Mouse (Mus musculus): ENCODE measurements around the gene Col7a1.

Gene Col7a1

GRCm38 (mm10) chr9:108953081-108953636 is at the start of gene Col7a1:
Col7a1 (plus strand) TSS chr9:108953586.
- DNase-seq (ENCODE audit: low read depth, low spot score) = no peak

DNA sequence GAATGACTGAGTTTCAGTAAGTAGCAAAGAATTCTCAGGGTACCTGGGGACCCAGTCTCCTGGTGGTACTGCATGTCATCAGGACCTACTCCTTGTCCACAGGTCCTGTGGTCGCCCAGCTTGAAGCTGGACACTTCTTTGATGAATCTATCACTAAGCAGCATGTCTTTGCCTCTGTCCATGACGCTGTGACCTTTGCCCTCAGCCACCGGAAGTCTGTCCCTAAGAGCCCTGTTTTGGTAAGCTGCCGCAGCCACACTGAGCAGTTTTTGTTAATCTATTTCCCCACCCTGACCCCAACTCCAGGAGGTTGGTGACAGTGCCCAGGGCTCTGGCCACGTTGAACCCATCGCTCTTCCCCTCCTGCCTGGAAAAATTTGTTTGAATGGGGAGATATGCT is 41.1 kb upstream of the Col7a1 start:
- no peak for DNase-seq (ENCODE audit: low read depth, low spot score)

- DNase-seq (ENCODE audit: low read depth, low spot score) = no peak
Measured at GRCm38 (mm10) chr9:108913161-108913560, 40.2 kb upstream of the Col7a1 start.

DNA sequence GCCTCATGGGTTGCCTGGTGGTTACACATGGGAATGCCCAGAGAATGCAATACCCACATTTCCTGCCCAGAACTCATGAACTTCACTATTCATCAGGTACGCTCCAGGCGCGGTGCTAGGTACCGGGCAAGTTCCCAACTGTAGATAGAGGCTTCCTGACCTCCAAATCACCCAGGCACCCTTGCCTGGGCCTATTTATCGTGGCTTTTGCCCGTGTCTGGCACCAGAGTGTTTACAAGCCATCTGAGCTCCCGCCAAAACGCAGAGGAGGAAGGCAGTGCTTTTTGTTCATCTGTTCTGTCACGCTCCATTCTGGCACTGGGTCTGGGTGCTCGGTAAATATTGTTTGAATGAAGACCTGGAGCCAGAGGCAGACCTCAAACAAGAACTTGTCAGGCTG is 39.8 kb upstream of the Col7a1 start:
- DNase-seq (ENCODE audit: low read depth, low spot score) = no peak

DNA sequence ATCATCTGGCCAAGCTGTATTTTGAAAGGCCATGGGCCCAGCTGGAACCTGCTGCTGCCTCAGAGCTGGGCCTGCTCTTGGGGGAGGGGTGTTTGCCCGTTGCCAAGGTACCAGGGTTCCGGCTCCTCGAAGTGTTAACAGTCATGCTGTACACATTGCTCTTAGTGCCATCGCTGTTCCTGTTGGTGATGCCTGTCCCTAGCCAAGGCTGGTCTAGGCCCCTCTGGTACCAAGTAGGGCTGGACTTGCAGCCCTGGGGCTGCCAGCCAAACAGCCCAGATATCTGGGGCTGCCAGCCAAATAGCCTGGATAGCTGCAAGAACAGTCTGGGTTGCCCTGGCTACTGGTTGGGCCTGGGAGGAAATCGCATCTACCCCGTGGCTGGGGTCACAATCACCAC is 38.9 kb upstream of the Col7a1 start, which contains the start of gene Tmem89:
TSS of gene Tmem89 (plus strand) at position 129 of the 400 bp plus-strand sequence.
- no peak for DNase-seq (ENCODE audit: low read depth, low spot score)

DNA sequence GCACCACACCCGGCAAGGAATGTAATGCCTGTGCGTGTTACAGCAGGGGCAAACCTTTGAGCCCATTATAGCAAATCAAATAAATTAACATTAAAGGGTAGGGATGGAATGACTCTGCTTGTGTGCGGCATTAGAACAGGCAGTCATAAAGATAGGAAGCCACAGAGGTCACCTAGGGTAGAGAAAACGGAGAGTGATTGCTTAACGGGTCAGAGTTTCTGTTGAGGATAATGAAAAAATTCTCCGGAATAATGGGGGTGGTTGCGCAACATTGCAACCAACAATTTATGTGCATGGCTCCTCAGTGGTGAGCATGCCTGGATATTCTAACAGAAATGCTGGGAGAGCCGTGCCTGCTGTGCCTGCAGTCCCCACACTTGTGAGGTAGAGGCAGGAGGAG is 27.5 kb upstream of the Col7a1 start:
- DNase-seq (ENCODE audit: low read depth, low spot score) = no peak

GRCm38 (mm10) chr9:108928424-108928823 is 25.0 kb upstream of the Col7a1 start:
- no peak for DNase-seq (ENCODE audit: low read depth, low spot score)

DNA sequence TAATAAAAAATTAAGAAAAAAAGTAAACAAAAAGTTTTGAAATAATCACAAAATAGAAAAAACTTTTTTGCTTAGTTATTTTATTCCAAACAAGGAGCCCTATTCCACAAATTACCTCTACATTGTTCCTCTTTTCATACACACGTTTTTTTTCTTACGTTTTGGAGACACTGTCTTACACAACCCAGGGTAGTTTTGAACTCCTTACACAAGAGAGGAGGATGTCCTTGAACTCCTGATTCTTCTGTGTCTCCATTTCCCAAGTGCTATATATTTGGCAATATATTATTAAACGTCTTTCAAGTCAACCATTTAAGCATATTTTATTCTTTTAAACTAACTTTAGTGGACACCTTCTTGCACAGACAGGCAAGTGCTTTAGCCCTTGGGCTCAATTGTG is 17.4 kb upstream of the Col7a1 start:
- DNase-seq (ENCODE audit: low read depth, low spot score) = no peak

DNA sequence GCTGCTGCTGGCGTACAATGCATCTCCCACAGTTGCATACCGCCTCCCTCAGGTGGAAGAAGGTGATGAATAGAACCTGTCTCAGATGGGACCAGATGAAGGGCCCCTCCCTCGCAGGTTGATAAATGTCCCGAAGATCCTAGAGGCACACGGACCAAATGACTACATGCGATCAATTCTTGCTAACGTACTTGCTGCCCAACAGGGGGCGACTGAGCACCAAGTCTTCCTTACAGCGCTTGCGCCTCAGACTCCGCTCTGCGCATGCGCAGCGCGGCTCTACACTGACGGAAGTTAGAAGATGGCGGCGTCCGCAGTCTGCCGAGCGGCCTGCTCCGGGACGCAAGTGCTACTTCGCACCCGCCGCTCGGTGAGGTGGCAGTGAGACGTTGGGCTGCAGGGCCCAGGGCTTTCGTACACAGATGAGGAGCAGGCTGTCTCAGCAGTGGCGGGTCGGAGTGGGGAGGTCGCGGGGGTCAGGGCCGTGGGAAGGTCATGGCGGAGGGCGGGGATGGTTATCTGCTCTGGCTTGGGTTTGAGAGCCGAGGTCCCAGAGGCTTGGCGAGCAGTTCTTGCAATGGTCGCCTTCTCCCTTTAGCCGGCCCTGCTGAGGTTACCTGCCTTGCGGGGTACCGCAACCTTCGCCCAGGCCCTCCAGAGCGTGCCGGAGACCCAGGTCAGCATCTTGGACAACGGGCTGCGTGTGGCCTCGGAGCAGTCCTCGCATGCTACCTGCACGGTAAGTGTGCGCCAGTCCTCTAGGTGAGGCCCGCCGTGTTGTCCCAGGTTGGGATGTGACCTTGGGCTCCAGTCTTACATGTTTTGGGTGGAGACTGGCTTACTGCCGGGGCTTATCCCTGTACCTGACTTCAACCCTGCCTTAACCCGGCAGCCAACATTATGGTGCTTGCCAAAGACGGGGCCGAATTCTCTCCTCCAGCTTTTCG is 16.7 kb upstream of the Col7a1 start, which contains the start of gene Uqcrc1:
TSS of gene Uqcrc1 (plus strand) at position 216 of the 947 bp plus-strand sequence.
- DNase-seq (ENCODE audit: low read depth, low spot score) = peak; percentile 99

DNA sequence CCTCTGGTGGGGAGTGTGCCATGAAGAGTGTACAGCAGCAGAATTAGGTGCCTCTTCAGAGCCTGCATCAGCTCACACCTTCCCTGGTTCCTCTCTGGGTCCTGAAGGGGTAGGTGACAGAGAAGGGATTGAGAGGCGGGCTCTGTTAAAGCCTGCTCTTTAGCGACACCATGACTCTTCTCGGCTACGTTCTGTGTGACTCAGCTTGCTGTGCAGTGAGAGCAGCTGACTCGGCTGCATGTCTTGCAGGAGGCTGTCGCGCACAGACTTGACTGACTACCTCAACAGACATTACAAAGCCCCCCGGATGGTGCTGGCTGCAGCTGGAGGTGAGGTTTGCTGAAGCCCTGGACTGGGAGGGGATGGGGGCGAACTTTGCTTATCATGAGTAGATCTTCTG is 8.3 kb upstream of the Col7a1 start:
- DNase-seq (ENCODE audit: low read depth, low spot score) = no peak

DNA sequence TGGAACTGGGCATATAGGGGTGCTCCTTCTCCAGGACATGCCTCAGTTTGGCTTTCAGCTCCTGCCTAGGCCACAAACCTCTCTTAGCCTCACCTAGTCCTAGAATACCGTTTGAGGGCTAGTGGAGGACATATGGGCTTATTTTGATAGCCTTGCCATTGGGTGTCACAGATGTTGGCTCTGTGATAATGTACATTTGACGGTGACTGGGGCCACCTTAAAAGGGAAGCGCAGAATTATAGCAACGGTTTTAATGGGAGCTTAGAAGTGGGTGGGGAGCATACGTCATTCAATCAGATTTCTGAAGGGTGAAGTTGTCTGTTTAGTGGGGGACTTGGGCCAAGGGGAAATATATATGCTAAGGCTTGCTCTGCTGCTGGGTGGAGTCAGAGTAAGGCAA is 7.8 kb upstream of the Col7a1 start:
- DNase-seq (ENCODE audit: low read depth, low spot score) = no peak

DNA sequence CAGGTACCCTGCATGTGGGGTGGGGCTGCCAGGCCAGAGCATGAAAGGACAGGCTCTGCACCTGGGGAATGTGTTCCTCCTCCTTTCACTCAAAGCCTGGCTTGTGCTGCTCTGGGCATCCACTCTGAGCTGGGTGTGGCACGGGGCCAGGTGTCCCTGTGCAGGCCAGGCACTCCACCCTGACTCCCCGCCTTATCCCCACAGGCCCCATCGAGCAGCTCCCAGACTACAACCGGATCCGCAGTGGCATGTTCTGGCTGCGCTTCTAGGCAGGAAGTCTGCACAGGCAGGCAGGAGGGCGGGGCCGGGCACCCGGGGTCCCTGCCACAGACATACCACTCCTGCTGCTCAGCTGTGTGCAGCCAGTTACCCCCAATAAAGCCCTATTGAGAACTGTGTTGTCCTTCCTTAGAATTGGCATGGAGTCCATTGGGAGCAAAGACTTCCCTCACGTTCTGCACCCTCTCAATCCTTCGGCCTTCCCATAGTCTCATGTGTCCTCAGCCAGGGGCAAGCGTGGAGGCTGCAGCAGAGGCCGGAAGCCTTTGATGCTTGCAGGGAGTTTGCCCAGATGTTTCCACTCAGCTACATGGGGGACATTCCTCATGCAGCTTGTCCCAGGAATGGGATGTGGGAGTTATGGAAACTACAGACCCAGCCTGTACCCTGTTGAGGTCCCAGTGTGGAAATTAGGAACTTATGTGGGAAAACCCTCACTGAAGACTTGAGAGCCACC is 4.0 kb upstream of the Col7a1 start:
- DNase-seq (ENCODE audit: low read depth, low spot score) = peak; percentile 64

DNA sequence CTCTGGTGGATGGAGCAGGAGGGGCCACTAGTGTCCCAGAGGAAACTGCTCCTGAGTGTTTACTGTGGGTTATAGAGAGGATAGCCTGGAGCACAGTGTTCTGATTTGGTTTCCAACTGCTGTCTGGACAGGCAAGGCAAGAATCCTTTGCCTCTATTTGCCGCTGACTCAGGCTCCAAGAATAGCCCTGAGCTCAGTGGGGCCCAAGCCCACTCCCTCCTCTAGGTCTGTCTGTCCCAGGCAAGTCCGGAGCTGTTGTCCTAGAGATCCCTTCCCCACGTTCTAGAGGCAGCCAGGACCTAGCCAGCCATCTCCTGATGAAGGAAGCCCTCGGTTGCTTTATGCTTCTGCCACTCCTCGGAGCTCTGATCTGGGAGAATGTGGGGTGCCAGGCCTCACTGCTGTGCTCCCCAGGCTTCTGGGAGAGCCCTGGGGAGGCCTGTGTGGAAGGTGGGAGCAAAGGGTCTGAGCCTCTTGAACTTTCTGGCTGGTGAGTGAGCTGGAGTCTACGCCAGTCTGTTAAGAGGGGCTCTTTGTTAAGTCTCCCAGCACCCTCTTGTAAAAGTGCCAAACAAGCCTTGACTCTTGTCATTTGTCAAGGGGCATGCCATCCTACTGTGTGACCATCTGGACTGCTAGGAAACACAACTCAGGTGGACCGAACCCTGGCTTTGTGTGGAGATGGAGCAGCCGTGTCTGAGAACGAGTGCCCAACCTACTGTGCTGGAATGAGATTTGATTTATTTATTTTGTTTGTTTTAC is 3.2 kb upstream of the Col7a1 start:
- peak; percentile 72 for DNase-seq (ENCODE audit: low read depth, low spot score)

DNA sequence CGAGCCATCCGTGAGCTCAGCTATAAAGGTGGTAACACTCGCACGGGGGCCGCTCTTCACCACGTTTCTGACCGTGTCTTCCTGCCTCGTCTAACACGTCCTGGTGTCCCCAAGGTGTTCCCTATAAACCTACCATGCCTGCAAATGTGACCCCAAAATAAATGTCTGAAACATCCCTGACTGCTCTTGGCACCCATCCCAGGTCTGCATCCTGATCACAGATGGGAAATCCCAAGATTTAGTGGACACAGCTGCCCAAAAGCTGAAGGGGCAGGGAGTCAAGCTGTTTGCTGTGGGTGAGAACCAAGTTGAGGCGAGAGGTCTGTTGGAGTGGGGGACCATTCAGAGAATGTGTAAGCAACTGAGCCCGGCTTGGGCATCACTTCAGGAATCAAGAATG is 1.9 kb downstream of the Col7a1 start:
- DNase-seq (ENCODE audit: low read depth, low spot score) = no peak

DNA sequence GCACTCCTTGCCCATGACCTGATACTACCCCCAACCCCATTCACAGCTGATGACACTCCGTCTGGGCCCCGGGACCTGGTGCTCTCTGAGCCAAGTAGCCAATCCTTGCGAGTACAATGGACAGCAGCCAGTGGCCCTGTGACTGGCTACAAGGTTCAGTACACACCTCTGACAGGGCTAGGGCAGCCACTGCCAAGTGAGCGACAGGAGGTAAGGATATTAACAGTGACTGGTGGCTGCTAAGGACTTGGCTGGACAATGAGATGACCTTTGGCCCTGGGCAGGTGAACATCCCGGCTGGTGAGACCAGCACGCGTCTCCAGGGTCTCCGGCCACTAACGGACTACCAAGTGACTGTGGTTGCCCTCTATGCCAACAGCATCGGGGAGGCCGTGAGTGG is 2.5 kb downstream of the Col7a1 start:
- no peak for DNase-seq (ENCODE audit: low read depth, low spot score)

GRCm38 (mm10) chr9:108963577-108963976 is 10.2 kb downstream of the Col7a1 start:
- DNase-seq (ENCODE audit: low read depth, low spot score) = peak; percentile 69

GRCm38 (mm10) chr9:108964338-108964737 is 11.0 kb downstream of the Col7a1 start:
- DNase-seq (ENCODE audit: low read depth, low spot score) = no peak

GRCm38 (mm10) chr9:108970623-108971022 is 17.2 kb downstream of the Col7a1 start:
- DNase-seq (ENCODE audit: low read depth, low spot score) = no peak

DNA sequence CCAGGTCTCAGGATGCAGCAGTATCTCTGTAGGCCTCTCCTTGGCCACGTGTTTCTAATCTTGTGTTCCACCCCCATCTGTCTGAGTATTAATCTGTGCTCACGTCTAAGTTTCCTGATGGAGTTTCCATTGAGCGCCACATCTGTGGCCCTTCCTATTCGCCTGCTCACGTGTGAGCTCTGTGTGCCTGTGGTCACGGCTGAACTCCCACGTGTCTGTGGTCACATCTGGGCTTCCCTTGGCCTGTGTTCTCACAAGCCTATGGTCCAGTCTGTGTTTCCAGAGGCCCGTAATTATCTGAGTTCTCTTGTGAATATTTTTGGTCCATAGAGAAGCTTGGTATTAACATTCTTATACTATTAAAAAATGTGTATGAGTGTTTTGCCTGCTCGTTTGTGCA is 23.1 kb downstream of the Col7a1 start:
- no peak for DNase-seq (ENCODE audit: low read depth, low spot score)

DNA sequence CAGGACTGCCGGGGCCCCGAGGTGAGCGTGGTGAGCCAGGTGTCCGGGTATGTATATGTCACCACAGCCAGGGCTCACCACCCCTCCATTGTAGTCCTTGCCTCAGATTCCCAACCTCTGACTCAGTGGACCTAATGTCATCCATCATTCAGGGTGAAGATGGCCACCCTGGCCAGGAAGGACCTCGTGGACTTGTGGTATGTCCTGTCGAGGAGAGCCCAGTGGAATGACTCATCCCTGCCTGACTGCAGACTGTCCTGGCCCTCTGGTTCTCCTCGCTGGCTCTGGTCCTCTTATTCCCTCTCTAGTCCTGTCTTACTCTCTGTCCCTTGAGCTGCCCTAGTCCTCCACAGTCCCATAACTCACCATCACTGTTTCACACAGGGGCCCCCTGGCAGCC is 24.6 kb downstream of the Col7a1 start:
- DNase-seq (ENCODE audit: low read depth, low spot score) = no peak

GRCm38 (mm10) chr9:108982498-108982897 is 29.1 kb downstream of the Col7a1 start:
- DNase-seq (ENCODE audit: low read depth, low spot score) = no peak

- no peak for DNase-seq (ENCODE audit: low read depth, low spot score)
Measured at GRCm38 (mm10) chr9:108983209-108983608, 29.8 kb downstream of the Col7a1 start.

Measured in skeletal muscle tissue, adult 2 months (tissue).